Comparison of ENCODE assay signal across 21 mouse cellular contexts in the genomic region with DNA sequence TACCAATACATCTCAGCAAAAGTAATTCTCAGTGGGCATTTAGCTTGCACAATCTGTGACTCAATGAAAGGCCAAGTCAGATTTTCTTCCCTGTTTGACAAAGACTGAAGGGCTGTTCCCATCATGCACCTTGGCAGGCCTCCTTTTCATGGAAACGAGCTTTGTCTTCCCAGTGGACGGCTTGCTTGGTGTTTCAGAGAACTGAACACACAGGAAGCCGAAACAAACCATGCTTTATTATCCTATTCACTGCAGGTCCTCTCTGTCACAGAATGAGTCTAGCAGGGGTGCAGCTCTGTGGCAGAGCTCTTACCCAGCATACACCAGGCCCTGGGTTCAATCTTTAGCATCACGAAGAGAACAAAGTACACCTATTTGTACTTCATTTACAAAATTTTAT. TPM values are rescaled to one million over a fixed set of nuclear protein-coding genes. Genes with fewer than 3 reads are reported as not detected.
DNase-seq lines count a peak whose midpoint lies in the region; ATAC-seq and TF ChIP-seq lines count a peak whose summit lies in the region.
"Had no signal": no experiment of that assay in that cellular context is flagged by ENCODE, and none has a peak within 500 bp of the region (broad histone marks: within the 10 kb centered on the region; RNA-seq: fewer than 3 reads in every experiment).

No protein-coding gene starts in this region.

- peaks cover 60% of the 10 kb centered on the region for H3K36me3 ChIP-seq in hindbrain, embryonic 10.5 days
- peaks cover 41% of the 10 kb centered on the region for H3K36me3 ChIP-seq in hindbrain, postnatal 0 days (ENCODE audit: insufficient read depth, low read length)
- peaks cover 54% of the 10 kb centered on the region for H3K36me3 ChIP-seq in forebrain, embryonic 13.5 days (ENCODE audit: poor library complexity, severe bottlenecking)

- peak overlapping the region; percentile 76 for H3K27ac ChIP-seq in hindbrain, embryonic 10.5 days
- H3K27ac ChIP-seq in hindbrain, postnatal 0 days = no peak overlapping the region
- H3K27ac ChIP-seq in forebrain, embryonic 13.5 days = 0 out of 2 replicates have a peak overlapping the region, but pooled peaks have one; percentile 44

- H3K9me3 ChIP-seq in hindbrain, embryonic 10.5 days = no peaks in the 10 kb centered on the region
- no peaks in the 10 kb centered on the region for H3K9me3 ChIP-seq in hindbrain, postnatal 0 days (ENCODE audit: low read length)
- H3K9me3 ChIP-seq in forebrain, embryonic 13.5 days (replicated peaks) = no peaks in the 10 kb centered on the region
- H3K9me3 ChIP-seq: heart, embryonic 12.5 days had no signal

- peak; percentile 41 for DNase-seq in adrenal gland, adult 2 months
- DNase-seq in adrenal gland, postnatal 4 days (ENCODE audit: low spot score in 2 of 2) = no peak
- peak; percentile 43 for DNase-seq in hindbrain, embryonic 10.5 days (ENCODE audit: low spot score)
- no peak for DNase-seq in hindbrain, postnatal 0 days (ENCODE audit: low spot score)
- peak; percentile 45 for DNase-seq in NIH3T3 (ENCODE audit: low read depth)
- DNase-seq in ovary, postnatal 14 days (ENCODE audit: low spot score) = no peak
- no peak for DNase-seq in thymus, postnatal 25 days
- DNase-seq: cerebellum, postnatal 14 days; gastrocnemius, postnatal 36 days; heart, postnatal 36 days; kidney, postnatal 4 days; layer of hippocampus, postnatal 36 days; left cerebral cortex, postnatal 4 days; lung, embryonic 14.5 days had no signal

- no peak overlapping the region for H3K4me2 ChIP-seq in hindbrain, postnatal 0 days (ENCODE audit: low read depth, low read length)
- no peak overlapping the region for H3K4me2 ChIP-seq in forebrain, embryonic 13.5 days
- H3K4me2 ChIP-seq: heart, embryonic 12.5 days; liver, embryonic 11.5 days; lung, embryonic 14.5 days had no signal

- H3K4me1 ChIP-seq in hindbrain, embryonic 10.5 days (replicated peaks) = peaks cover 7% of the 10 kb centered on the region; the same call in 1 of the 2 replicates
- no peaks in the 10 kb centered on the region for H3K4me1 ChIP-seq in hindbrain, postnatal 0 days (ENCODE audit: insufficient read depth, low read length)
- H3K4me1 ChIP-seq in forebrain, embryonic 13.5 days = peaks cover 5% of the 10 kb centered on the region; the same call in 1 of the 2 replicates

- H3K27me3 ChIP-seq in hindbrain, embryonic 10.5 days (ENCODE audit: insufficient read depth, poor library complexity, severe bottlenecking) = no peaks in the 10 kb centered on the region
- H3K27me3 ChIP-seq in hindbrain, postnatal 0 days (ENCODE audit: insufficient read depth, low read length) = no peaks in the 10 kb centered on the region
- no peaks in the 10 kb centered on the region for H3K27me3 ChIP-seq in forebrain, embryonic 13.5 days
- H3K27me3 ChIP-seq: heart, embryonic 12.5 days had no signal

- ATAC-seq in hindbrain, postnatal 0 days = no peak
- ATAC-seq in forebrain, embryonic 13.5 days = no peak
- ATAC-seq: activated CD4-positive, CD25-positive, alpha-beta regulatory T cell, adult 4 months; intestine, postnatal 0 days had no signal

- H3K9ac ChIP-seq in hindbrain, postnatal 0 days (replicated peaks; ENCODE audit: low read length) = no peak overlapping the region
- H3K9ac ChIP-seq in forebrain, embryonic 13.5 days = no peak overlapping the region
- H3K9ac ChIP-seq: heart, embryonic 12.5 days; lung, embryonic 14.5 days had no signal

- 40% methylated on average over 4 of the region's 4 CpGs for WGBS in hindbrain, embryonic 10.5 days
- WGBS in hindbrain, postnatal 0 days = 20% methylated on average over 4 of the region's 4 CpGs
- 6% methylated on average over 4 of the region's 4 CpGs for WGBS in forebrain, embryonic 13.5 days

- no peak overlapping the region for H3K4me3 ChIP-seq in hindbrain, embryonic 10.5 days
- H3K4me3 ChIP-seq in hindbrain, postnatal 0 days (ENCODE audit: low read length) = no peak overlapping the region
- no peak overlapping the region for H3K4me3 ChIP-seq in forebrain, embryonic 13.5 days
- H3K4me3 ChIP-seq: heart, embryonic 12.5 days; myocyte had no signal

- TF ChIP-seq CTCF in hindbrain, postnatal 0 days (IDR thresholded peaks at IDR 0.05; ENCODE audit: low read depth) = no peak

RNA-seq across cellular contexts. Expression of a gene that starts 11.4 kb away (rescaled TPM):
- total RNA-seq in adrenal gland, adult 2 months (2021) = 100 to 1,000 TPM; 125 to 152 TPM
- polyA plus RNA-seq in adrenal gland, adult 2 months (2012; rRNA removed) = 205 and 228 TPM in 2 replicates
- 100 to 1,000 TPM; 129 to 141 TPM for total RNA-seq in adrenal gland, postnatal 4 days (2021)
- polyA plus RNA-seq in hindbrain, embryonic 10.5 days (2016; fragmentation: Nextera tagmentation; extraction: Ambion mirVana) = 133 and 160 TPM in 2 replicates
- total RNA-seq in hindbrain, postnatal 0 days (2014; rRNA removed) = 169 and 172 TPM in 2 replicates
- 127 and 129 TPM in 2 replicates for polyA plus RNA-seq in hindbrain, postnatal 0 days (2015; fragmentation: Nextera tagmentation; extraction: Ambion mirVana)
- polyA plus RNA-seq in forebrain, embryonic 13.5 days (2015; fragmentation: Nextera tagmentation; extraction: Ambion mirVana) = 142 and 144 TPM in 2 replicates

RNA-seq across cellular contexts. Expression of a gene that starts 25.6 kb away (rescaled TPM):
- 10 to 100 TPM; 43.3 to 45.9 TPM for total RNA-seq in adrenal gland, adult 2 months (2021)
- 75.3 and 82.1 TPM in 2 replicates for polyA plus RNA-seq in adrenal gland, adult 2 months (2012; rRNA removed)
- total RNA-seq in adrenal gland, postnatal 4 days (2021) = 10 to 100 TPM; 42.0 to 43.8 TPM
- 33.7 and 41.1 TPM in 2 replicates for polyA plus RNA-seq in hindbrain, embryonic 10.5 days (2016; fragmentation: Nextera tagmentation; extraction: Ambion mirVana)
- total RNA-seq in hindbrain, postnatal 0 days (2014; rRNA removed) = 32.0 and 40.7 TPM in 2 replicates
- 27.9 and 35.2 TPM in 2 replicates for polyA plus RNA-seq in hindbrain, postnatal 0 days (2015; fragmentation: Nextera tagmentation; extraction: Ambion mirVana)
- 35.1 and 38.6 TPM in 2 replicates for polyA plus RNA-seq in forebrain, embryonic 13.5 days (2015; fragmentation: Nextera tagmentation; extraction: Ambion mirVana)

RNA-seq across cellular contexts. Expression of a gene that starts 32.0 kb away (rescaled TPM):
- total RNA-seq in adrenal gland, adult 2 months (2021) = not detected
- not detected in 2 replicates for polyA plus RNA-seq in adrenal gland, adult 2 months (2012; rRNA removed)
- not detected for total RNA-seq in adrenal gland, postnatal 4 days (2021)
- not detected in 2 replicates for polyA plus RNA-seq in hindbrain, embryonic 10.5 days (2016; fragmentation: Nextera tagmentation; extraction: Ambion mirVana)
- total RNA-seq in hindbrain, postnatal 0 days (2014; rRNA removed) = not detected in 2 replicates
- not detected in 2 replicates for polyA plus RNA-seq in hindbrain, postnatal 0 days (2015; fragmentation: Nextera tagmentation; extraction: Ambion mirVana)
- polyA plus RNA-seq in forebrain, embryonic 13.5 days (2015; fragmentation: Nextera tagmentation; extraction: Ambion mirVana) = not detected in 2 replicates
- total RNA-seq: gastrocnemius, postnatal 36 days; heart, postnatal 36 days; layer of hippocampus, postnatal 36 days; left cerebral cortex, postnatal 4 days had no signal
- polyA plus RNA-seq: activated CD4-positive, CD25-positive, alpha-beta regulatory T cell, adult 4 months; embryonic facial prominence, embryonic 14.5 days; heart, embryonic 12.5 days; intestine, postnatal 0 days; liver, embryonic 11.5 days; lung, embryonic 14.5 days; myocyte had no signal

RNA-seq across cellular contexts. Expression of a gene that starts 47.3 kb away (rescaled TPM):
- 10 to 100 TPM; 64.5 to 66.2 TPM for total RNA-seq in adrenal gland, adult 2 months (2021)
- 14.8 and 19.2 TPM in 2 replicates for polyA plus RNA-seq in adrenal gland, adult 2 months (2012; rRNA removed)
- 10 to 100 TPM; 30.2 to 32.7 TPM for total RNA-seq in adrenal gland, postnatal 4 days (2021)
- 1.5 and 1.7 TPM in 2 replicates for polyA plus RNA-seq in hindbrain, embryonic 10.5 days (2016; fragmentation: Nextera tagmentation; extraction: Ambion mirVana)
- total RNA-seq in hindbrain, postnatal 0 days (2014; rRNA removed) = 1.1 and 1.4 TPM in 2 replicates
- 1.6 and 2.6 TPM in 2 replicates for polyA plus RNA-seq in hindbrain, postnatal 0 days (2015; fragmentation: Nextera tagmentation; extraction: Ambion mirVana)
- 1.6 and 2.0 TPM in 2 replicates for polyA plus RNA-seq in forebrain, embryonic 13.5 days (2015; fragmentation: Nextera tagmentation; extraction: Ambion mirVana)
- polyA plus RNA-seq: activated CD4-positive, CD25-positive, alpha-beta regulatory T cell, adult 4 months had no signal

Comparison
In these comparisons a context has a peak if more than half of its experiments do, and no peak if none do; other contexts are left out.
1. DNase-seq: peak in adrenal gland, adult 2 months (single experiment), hindbrain, embryonic 10.5 days (single experiment) and NIH3T3 (single experiment); none in adrenal gland, postnatal 4 days (0 of 2), hindbrain, postnatal 0 days (single experiment), ovary, postnatal 14 days (single experiment) and thymus, postnatal 25 days (single experiment).